Mouse (Mus musculus) intestine, postnatal 0 days (tissue): ENCODE measurements around the gene Acsbg2. TPM values are rescaled to one million over a fixed set of nuclear protein-coding genes. Genes with fewer than 3 reads are reported as not detected.
A peak's percentile ranks its signal among the peaks of the same experiment; 100 is the strongest.

Experiments
- ATAC-seq: fragments of 200-750 bp; cut with Nextera tagmentation; 2 replicates; pipeline ENCODE4 v1.8.0; 2017; ENCODE audit warnings: mild to moderate bottlenecking, moderate TSS enrichment, moderate library complexity
- H3K27ac ChIP-seq: fragments of 300-500 bp; sonication (generic); 2 replicates; pipeline ENCODE4 v1.5.1; 2014; ENCODE audit warnings: mild to moderate bottlenecking, low read depth, low read length, moderate library complexity
- H3K27me3 ChIP-seq: fragments of 300-500 bp; sonication (generic); replicated peaks from 2 replicates; pipeline ENCODE4 v1.6.1; 2014; ENCODE audit warnings: low read length, mixed read lengths; ENCODE audit not compliant: control insufficient read depth, insufficient read depth
- H3K36me3 ChIP-seq: fragments of 300-500 bp; sonication (generic); 2 replicates; pipeline ENCODE4 v1.6.1; 2014; ENCODE audit warnings: mild to moderate bottlenecking, moderate library complexity; ENCODE audit not compliant: control insufficient read depth, insufficient read depth
- H3K4me1 ChIP-seq: fragments of 300-500 bp; sonication (generic); replicated peaks from 2 replicates; pipeline ENCODE4 v1.6.1; 2014; ENCODE audit warnings: antibody characterized with exemption, low read length, mixed read lengths; ENCODE audit not compliant: control insufficient read depth, insufficient read depth
- H3K4me2 ChIP-seq: fragments of 300-500 bp; sonication (generic); replicated peaks from 2 replicates; pipeline ENCODE4 v1.6.1; 2014; ENCODE audit warnings: low read depth, mild to moderate bottlenecking, moderate library complexity
- H3K4me3 ChIP-seq: fragments of 300-500 bp; sonication (generic); 2 replicates; pipeline ENCODE4 v1.5.1; 2014; ENCODE audit warnings: low read depth, low read length
- H3K9ac ChIP-seq: fragments of 300-500 bp; sonication (generic); 2 replicates; pipeline ENCODE4 v1.6.1; 2014; ENCODE audit warnings: mild to moderate bottlenecking, low read depth, low read length
- H3K9me3 ChIP-seq: fragments of 300-500 bp; sonication (generic); 2 replicates; pipeline ENCODE4 v1.6.1; 2016; ENCODE audit warnings: mixed run types; ENCODE audit not compliant: control insufficient read depth
- CTCF ChIP-seq: sonication (generic); IDR thresholded peaks from 2 replicates; pipeline ENCODE4 v1.5.1; 2016; ENCODE audit warnings: low read depth, mild to moderate bottlenecking, control low read depth, antibody characterized with exemption, moderate library complexity
- WGBS: fragments of 180-500 bp; shearing (Covaris S2); extraction: QIAGEN DNeasy Blood & Tissue Kit; methylation state at CpG from one replicate; pipeline ENCODE4 v1.1.7; 2014; 5-methylcytosine and 5-hydroxymethylcytosine counted together
- polyA plus RNA-seq: library from polyadenylated mRNA; unstranded; fragments of >200 nt; fragmentation: Nextera tagmentation; extraction: Ambion mirVana; gene quantifications from 2 replicates; pipeline ENCODE4 v1.2.1, GENCODE M21; 2015

The Acsbg2 gene
- polyA plus RNA-seq, 1 experiment from 2014 or later = not detected

- Histone ChIP-seq H3K4me2 (no peak overlapping the region), H3K36me3 (no peaks in the 10 kb centered on the region), H3K9me3 (no peaks in the 10 kb centered on the region), H3K4me1 (no peaks in the 10 kb centered on the region), H3K27me3 (no peaks in the 10 kb centered on the region), H3K27ac (no peak overlapping the region), H3K4me3 (no peak overlapping the region), H3K9ac (no peak overlapping the region)
- no peak for ATAC-seq
- WGBS = 51% methylated on average over 2 of the region's 2 CpGs
- TF ChIP-seq CTCF = no peak
Observed at GRCm38 (mm10) chr17:56822380-56822779, 51.9 kb downstream of the Acsbg2 start.

DNA sequence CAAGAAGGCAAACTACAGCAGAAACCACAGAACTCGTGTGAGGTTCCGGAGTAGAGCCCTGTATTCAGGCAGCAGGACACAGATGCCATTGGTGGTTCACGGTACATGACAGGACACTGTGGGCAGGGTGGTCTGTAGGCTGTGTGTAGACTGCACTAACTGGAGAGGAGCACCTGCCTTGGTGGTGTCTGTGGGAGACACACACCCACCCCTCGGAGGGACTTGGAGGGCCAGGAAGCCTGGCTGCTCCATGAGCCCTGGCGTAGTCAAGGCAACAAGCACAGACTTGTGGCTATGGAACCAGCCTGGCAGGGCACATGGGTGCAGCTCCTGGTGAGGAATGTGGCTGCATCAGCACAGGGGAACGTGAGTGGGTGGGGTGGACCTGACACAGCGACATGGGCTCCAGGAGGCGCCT lies 54.5 kb downstream of the Acsbg2 start:
- no peaks in the 10 kb centered on the region for H3K27me3 ChIP-seq
- no peak overlapping the region for H3K27ac ChIP-seq
- no peak overlapping the region for H3K4me2 ChIP-seq

GRCm38 (mm10) chr17:56819032-56819545 lies 55.2 kb downstream of the Acsbg2 start:
- 72% methylated on average over 6 of the region's 6 CpGs for WGBS
- Histone ChIP-seq H3K4me3 (no peak overlapping the region), H3K27me3 (no peaks in the 10 kb centered on the region), H3K36me3 (no peaks in the 10 kb centered on the region; the same call in 1 of the 2 replicates), H3K9ac (no peak overlapping the region), H3K4me1 (no peaks in the 10 kb centered on the region), H3K4me2 (no peak overlapping the region), H3K9me3 (no peaks in the 10 kb centered on the region), H3K27ac (no peak overlapping the region)
- no peak for TF ChIP-seq CTCF
- ATAC-seq = no peak

More for the DNA sequence above, 54.5 kb downstream of the Acsbg2 start:
- no peak for TF ChIP-seq CTCF
- no peaks in the 10 kb centered on the region; the same call in 1 of the 2 replicates for H3K36me3 ChIP-seq
- 61% methylated on average over 8 of the region's 8 CpGs for WGBS
- H3K4me3 ChIP-seq = no peak overlapping the region
- H3K9ac ChIP-seq = no peak overlapping the region
- no peaks in the 10 kb centered on the region for H3K9me3 ChIP-seq
- no peaks in the 10 kb centered on the region for H3K4me1 ChIP-seq
- no peak for ATAC-seq

GRCm38 (mm10) chr17:56818067-56818636 lies 56.1 kb downstream of the Acsbg2 start:
- Histone ChIP-seq H3K4me3 (no peak overlapping the region), H3K9me3 (no peaks in the 10 kb centered on the region), H3K36me3 (no peaks in the 10 kb centered on the region; the same call in 1 of the 2 replicates), H3K9ac (no peak overlapping the region), H3K4me1 (no peaks in the 10 kb centered on the region), H3K27me3 (no peaks in the 10 kb centered on the region), H3K4me2 (no peak overlapping the region), H3K27ac (no peak overlapping the region)
- no peak for TF ChIP-seq CTCF
- ATAC-seq = no peak
- 46% methylated on average over 11 of the region's 11 CpGs for WGBS

DNA sequence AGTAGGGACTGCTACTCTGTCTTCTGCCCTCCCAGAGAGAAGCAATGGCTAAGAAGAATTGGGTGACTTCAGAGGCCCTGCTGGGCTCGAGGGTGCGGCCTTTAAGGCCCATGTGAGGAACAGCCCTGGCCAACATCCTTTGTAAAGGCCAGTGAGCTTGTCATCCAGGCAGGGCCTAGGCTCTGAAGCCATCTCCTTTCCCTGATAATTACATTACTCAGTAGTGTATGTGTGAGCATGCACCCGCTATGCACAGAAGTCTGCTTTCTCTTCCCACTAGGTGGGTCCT lies 59.2 kb downstream of the Acsbg2 start:
- H3K9me3 ChIP-seq = no peaks in the 10 kb centered on the region
- H3K27ac ChIP-seq = no peak overlapping the region
- no peak overlapping the region for H3K4me3 ChIP-seq
- TF ChIP-seq CTCF = no peak
- H3K9ac ChIP-seq = no peak overlapping the region
- no peaks in the 10 kb centered on the region; the same call in 1 of the 2 replicates for H3K36me3 ChIP-seq
- no peak overlapping the region for H3K4me2 ChIP-seq
- no peak for ATAC-seq
- 73% methylated on average over 3 of the region's 3 CpGs for WGBS
- H3K4me1 ChIP-seq = no peaks in the 10 kb centered on the region
- H3K27me3 ChIP-seq = no peaks in the 10 kb centered on the region

DNA sequence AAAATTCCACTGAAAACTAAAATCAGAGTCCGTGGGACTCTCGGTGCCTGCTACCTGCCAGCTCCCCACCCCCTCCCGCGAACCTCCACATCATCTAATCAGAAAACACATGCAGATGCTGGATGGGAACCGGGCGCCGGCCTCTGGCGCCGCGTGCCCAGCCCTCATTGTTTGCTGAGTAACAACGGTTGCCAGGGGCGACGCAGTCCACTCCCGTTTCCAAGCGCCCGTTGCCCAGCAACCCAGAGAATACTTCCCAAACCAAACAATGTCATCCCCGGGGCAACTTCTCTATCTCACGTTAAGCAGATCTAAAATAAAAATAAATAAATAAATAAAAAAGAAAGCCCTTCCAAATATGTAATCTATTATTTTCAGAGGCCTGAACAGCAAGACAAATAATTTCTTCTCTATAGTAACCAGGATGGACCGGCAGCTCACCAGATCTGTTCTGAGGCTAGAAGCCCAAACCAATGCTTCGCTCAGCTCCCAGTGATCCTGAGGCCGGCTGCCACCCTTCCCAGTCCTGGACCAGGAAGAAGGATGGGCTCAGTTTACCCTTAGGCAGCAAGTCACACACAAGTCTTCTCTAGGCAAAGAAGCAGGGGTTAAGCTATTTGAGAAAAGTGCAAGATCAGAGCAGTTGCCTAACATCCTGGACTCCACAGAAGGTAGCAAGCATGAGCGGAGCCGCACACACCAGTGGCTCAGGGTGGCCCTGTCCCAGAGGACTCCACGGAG lies 59.8 kb downstream of the Acsbg2 start:
- Histone ChIP-seq H3K36me3 (no peaks in the 10 kb centered on the region; the same call in 1 of the 2 replicates), H3K9ac (no peak overlapping the region), H3K9me3 (no peaks in the 10 kb centered on the region), H3K27ac (no peak overlapping the region), H3K4me3 (no peak overlapping the region), H3K4me1 (no peaks in the 10 kb centered on the region), H3K27me3 (no peaks in the 10 kb centered on the region), H3K4me2 (no peak overlapping the region)
- ATAC-seq = peak; percentile 56
- WGBS = 11% methylated on average over 24 of the region's 24 CpGs
- TF ChIP-seq CTCF = no peak
